Mouse (Mus musculus) erythroblast, adult 5-6 weeks (primary cell): Measurements from ENCODE around the gene Rpl7l1. TPM values are rescaled to one million over a fixed set of nuclear protein-coding genes. Genes with fewer than 3 reads are reported as not detected.
"Not testable (repeated sequence)": the region's sequence is repeated elsewhere in the genome, so short reads cannot be mapped to it uniquely, and the experiment has no call there.

Experiments used
- ATAC-seq: replicated peaks from 2 replicates; pipeline ENCODE4 v1.8.0; 2016; ENCODE audit warnings: moderate number of reproducible peaks, mild to moderate bottlenecking, moderate TSS enrichment, inconsistent platforms; ENCODE audit not compliant: poor library complexity, low FRiP score, severe bottlenecking
- total RNA-seq, 2 experiments: library from RNA; stranded (forward) in 1 of 2; stranded (reverse) in 1 of 2; fragments of 150-400 nt in 1 of 2; fragments of 200-764, 138-1000 nt in 1 of 2; gene quantifications; 2 replicates each; pipeline versions ENCODE4 v1.2.3 to v1.2.4; 2015 to 2017; ENCODE audit warnings: low replicate concordance in 2 of 2

The Rpl7l1 gene
- total RNA-seq, 2 experiments from 2014 or later = 19.1 to 22.7 TPM

DNA sequence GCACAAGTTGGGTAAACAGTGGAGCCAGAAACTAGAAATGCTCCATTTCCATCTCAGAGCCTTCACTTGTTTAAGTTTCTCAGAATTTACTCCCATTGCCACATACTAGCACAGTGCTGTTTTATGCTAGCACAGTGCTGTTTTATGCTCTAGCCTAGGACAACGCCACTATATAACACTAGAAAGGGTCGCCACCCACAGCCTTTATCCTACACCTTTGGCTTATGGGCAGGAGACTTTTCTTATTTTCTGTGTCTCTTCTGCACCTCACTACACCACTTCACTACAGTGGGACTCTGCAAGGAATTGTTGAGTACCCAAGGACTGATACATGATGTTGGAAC, 722 bp upstream of the Rpl7l1 start:
- peak; percentile 13; the same call in 1 of the 2 replicates for ATAC-seq

DNA sequence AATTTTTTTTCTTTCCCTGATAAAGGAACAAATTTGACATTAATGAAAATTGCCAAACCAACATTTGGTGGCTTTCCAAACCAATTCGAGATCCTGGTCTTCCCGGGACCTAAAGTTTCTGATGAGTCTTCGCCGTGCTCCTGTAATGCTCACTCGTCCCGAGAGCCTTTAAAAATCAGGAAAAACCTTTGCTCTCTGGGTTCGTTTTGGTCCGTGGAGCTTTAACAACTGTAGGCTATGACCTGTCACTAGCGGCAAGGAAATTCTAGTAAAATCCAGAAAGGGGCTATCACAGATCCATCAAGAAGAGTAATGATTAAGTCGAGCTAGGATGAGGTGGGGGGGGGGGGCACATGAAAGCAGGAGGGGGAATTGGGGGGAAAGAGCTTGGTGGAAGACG, 596 bp downstream of the Rpl7l1 start:
- ATAC-seq = no peak

GRCm38 (mm10) chr17:46776087-46776486, 6.4 kb downstream of the Rpl7l1 start:
- no peak for ATAC-seq

DNA sequence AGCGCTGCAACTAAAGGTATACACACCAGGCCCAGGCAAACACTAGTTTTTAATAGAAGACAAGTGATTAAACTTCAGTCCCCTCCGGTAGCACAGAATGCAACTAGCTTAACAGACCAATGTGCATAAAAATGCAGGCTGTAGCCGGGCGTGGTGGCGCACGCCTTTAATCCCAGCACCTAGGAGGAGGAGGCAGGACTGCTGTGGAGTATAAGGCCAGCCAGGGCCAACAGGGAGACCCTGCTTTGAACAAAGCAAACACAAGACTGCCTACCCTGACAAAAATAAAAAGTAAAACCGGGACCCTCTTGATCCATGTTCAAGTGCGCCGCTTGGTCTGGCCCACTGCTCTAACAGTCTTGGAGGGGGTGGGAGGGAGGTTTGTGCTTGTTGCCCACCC, 7.4 kb downstream of the Rpl7l1 start:
- ATAC-seq = no peak

DNA sequence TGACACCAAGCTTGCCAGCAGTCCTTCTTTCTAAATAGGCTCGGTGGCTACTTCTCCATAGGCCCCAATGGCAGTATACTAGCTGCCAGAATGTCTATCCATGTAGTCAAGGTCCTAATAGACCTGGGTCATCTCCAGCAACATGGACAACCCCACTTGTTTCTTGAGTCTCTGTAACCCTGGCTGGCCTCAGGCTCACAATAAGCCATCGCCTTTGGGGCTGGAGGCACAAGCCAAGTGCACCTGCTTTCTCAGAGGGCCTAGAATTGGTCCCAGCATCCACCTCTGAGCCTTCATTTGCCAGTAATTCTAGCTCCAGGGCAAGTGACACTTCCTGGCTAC, 8.4 kb downstream of the Rpl7l1 start:
- no peak for ATAC-seq

DNA sequence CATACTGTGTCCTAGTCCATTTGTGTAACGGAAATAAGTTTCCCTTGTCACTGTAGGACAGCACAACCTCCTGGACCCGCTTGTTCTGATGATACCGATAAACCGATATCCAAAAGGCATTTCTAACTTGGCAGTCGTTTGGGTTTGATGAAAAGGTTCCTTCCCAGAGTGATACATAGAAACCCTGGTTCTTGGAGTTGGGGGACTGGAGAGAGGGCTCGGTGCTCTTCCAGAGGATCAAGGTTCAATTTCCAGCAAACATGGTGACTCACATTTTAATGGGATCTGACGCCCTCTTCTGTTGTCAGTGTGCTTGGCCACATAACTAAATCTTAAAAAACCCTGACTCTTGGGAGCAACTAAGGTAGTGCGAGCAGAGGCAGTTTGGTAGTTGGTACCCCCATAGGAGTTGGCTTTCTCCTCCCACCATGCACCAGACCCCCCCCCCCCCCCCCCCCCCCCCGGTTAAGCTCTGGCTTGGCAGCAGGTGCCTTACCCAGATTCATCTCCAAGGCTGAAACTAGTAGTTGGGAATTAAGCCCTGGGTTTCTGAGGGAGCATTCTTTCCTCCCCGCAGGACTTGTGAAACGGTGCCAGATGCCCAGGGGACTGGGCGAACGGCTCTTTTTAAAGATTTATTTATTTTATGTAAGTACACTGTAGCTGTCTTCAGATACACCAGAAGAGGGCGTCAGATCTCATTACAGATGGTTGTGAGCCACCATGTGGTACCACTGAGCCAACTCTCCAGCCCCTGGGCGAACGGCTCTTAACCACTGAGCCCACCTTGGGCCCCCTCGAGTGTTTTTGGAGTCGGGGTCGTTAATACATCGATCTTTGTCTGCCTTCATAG, 9.0 kb downstream of the Rpl7l1 start:
- ATAC-seq = no peak

GRCm38 (mm10) chr17:46772404-46773277, 9.8 kb downstream of the Rpl7l1 start, which contains the start of gene 2310039H08Rik:
Gene 2310039H08Rik, plus strand, starts transcription at chr17:46772635.
- ATAC-seq = peak; percentile 78

DNA sequence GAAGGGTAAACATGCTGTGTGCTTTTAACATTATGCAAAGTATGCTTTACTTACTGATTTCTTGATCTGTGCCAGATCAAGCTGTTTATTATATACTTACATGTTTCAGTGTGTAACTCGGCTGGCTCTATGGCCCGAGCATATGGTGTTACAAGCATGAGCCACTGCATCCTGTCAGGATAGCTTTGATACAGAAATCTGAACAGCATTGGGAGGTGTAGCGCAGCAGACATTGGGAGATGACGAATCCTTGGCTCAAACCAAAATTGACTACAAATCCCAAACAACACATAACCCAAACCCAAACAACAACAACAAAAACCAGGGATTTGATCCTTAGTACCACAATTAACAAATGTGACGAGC, 10.5 kb downstream of the Rpl7l1 start:
- no peak for ATAC-seq

- no peak for ATAC-seq
Measured at GRCm38 (mm10) chr17:46771616-46772015, 10.9 kb downstream of the Rpl7l1 start.

DNA sequence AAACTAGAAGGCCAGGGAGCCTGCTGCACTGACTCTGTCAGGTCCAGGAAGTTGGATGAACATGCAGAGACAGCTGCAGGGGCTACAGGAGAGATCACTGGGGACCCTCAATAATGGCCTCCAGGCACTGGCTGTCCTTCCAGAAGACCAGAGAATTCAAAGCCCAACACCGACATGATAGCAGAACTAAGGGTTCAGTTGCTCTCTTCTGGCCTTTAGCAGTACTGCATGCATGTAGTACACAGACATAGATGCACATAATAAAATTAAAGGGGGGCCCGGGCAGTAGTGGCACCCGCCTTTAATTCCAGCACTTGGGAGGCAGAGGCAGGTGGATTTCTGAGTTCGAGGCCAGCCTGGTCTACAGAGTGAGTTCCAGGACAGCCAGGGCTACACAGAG, 11.4 kb downstream of the Rpl7l1 start:
- no peak for ATAC-seq

DNA sequence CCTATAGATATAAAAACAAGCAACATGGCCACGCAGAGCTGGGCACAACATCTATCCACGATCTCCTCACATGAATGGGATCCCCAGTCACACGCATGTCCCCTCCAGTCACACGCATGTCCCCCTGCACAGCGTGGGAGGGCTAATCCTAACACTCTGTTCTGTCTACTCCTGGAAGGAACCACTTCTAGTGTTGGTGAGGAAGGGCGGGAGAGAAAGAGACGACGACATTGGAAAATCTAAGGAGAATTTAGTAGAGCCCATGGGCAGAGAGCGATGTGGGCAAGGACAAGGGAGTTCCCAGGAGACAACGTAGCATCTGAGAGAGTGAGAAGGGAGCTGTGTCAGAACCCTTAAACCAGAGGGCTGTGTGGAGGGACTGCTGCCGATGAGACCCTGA, 11.9 kb downstream of the Rpl7l1 start:
- ATAC-seq = no peak

- no peak for ATAC-seq
Measured at GRCm38 (mm10) chr17:46767868-46768267, 14.6 kb downstream of the Rpl7l1 start.

- ATAC-seq = not testable (repeated sequence)
Measured at GRCm38 (mm10) chr17:46764916-46765315, 17.6 kb downstream of the Rpl7l1 start.

- ATAC-seq = peak; percentile 38; the same call in 1 of the 2 replicates
Measured at GRCm38 (mm10) chr17:46763544-46763943, 18.9 kb downstream of the Rpl7l1 start, which contains the start of gene Ptcra. Gene Ptcra, minus strand, starts transcription at chr17:46763712.

DNA sequence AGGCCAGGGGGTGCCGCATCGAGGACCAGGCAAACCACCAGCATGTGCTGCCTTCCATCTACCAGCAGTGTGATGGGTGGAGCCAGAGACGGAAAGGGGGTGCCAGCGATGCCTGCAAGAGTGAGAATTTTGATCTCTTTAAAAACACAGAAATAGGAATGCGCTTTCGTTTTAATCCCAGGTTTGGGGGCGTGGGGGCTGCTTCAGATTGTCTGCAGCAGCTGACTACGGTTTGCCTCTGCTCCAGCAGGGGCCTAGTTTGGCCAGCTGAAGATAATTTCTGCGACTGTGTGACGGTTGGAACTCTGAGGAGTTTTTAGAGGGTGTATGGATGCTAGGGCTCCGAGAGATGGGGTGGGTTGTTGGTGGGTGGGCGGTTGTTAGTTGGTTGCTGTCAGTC, 23.7 kb downstream of the Rpl7l1 start:
- no peak for ATAC-seq

- ATAC-seq = peak; percentile 97
Measured at GRCm38 (mm10) chr17:46751794-46752556, 30.5 kb downstream of the Rpl7l1 start, which contains the start of gene Cnpy3. Gene Cnpy3, minus strand, starts transcription at chr17:46752214.

GRCm38 (mm10) chr17:46751056-46751793, 31.2 kb downstream of the Rpl7l1 start:
- no peak for ATAC-seq

DNA sequence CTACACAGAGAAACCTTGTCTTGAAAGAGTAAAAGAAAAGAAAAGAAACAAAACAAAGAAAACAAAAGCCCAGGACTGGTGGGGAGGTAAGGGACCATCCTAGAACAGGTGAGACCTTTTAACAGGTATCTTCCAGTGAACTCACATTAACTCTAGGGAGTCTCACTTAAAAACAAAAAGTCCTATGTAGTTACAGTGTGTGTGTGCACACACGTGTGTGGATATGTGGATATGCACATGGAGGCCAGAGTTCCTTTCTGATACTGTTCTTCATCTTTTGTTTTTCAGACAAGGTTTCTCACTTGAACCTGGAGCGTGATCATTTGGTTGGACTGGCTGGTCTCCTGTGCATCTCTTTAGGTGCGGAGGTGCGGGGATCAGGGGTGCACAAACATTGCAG, 31.9 kb downstream of the Rpl7l1 start:
- no peak for ATAC-seq

- no peak for ATAC-seq
Measured at GRCm38 (mm10) chr17:46749282-46749681, 33.2 kb downstream of the Rpl7l1 start.
